Mouse (Mus musculus) brain, embryonic 14.5 days (tissue): ENCODE measurements around the gene Rpn2.

Experiments
- CTCF ChIP-seq: fragments of 200-500 bp; IDR thresholded peaks from 2 replicates; pipeline ENCODE4 v1.5.1; 2012; ENCODE audit warnings: inconsistent platforms, mild to moderate bottlenecking, moderate library complexity, borderline replicate concordance; ENCODE audit not compliant: insufficient read depth, insufficient read length; ENCODE audit errors: extremely low read depth
- POLR2A ChIP-seq: fragments of 200-500 bp; IDR thresholded peaks from 2 replicates; pipeline ENCODE4 v1.6.1; 2012; ENCODE audit warnings: mild to moderate bottlenecking, inconsistent platforms, borderline replicate concordance; ENCODE audit not compliant: poor library complexity, insufficient read depth, insufficient read length, severe bottlenecking; ENCODE audit errors: extremely low read depth

DNA sequence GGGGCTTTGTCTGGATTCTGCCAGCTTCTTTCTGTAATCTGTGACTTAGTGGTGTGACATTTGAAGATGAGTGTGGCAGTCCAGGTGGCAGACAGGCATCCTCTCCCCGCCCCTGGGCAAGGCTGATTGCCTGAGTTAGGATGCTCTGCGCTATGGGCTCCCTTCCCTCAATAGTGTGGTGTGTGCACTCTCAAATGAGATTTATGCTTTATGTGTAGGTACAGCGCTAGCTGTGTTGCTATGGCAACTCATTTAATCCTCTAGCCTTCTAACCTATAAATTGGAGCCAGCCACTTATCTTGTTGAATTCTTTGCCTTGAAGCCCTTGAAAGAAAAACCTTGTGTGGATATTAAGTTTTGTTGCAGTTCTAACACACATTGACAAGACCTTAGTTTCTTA is 34.9 kb downstream of the Rpn2 start:
- no peak for TF ChIP-seq POLR2A
- no peak for TF ChIP-seq CTCF
